ENCODE assay signal across 15 mouse cellular contexts in genomic region chr8:104359778-104360456, GRCm38 (mm10). TPM values are rescaled to one million over a fixed set of nuclear protein-coding genes. Genes with fewer than 3 reads are reported as not detected.
DNase-seq lines count a peak whose midpoint lies in the region; ATAC-seq and TF ChIP-seq lines count a peak whose summit lies in the region.
"Had no signal": no experiment of that assay in that cellular context is flagged by ENCODE, and none has a peak within 500 bp of the region (broad histone marks: within the 10 kb centered on the region; RNA-seq: fewer than 3 reads in every experiment).

No protein-coding gene starts in this region.

- peaks cover 8% of the 10 kb centered on the region; the same call in 1 of the 2 replicates for H3K36me3 ChIP-seq in forebrain, embryonic 12.5 days (replicated peaks)
- 0 out of 2 replicates have a peak, but pooled peaks cover 3% of the 10 kb centered on the region for H3K36me3 ChIP-seq in forebrain, embryonic 15.5 days
- H3K36me3 ChIP-seq in liver, embryonic 12.5 days = peaks cover 2% of the 10 kb centered on the region
- H3K36me3 ChIP-seq in thymus, adult 2 months (ENCODE audit: control insufficient read depth, insufficient read depth, low read length) = no peaks in the 10 kb centered on the region
- H3K36me3 ChIP-seq in forebrain, embryonic 13.5 days (ENCODE audit: poor library complexity, severe bottlenecking) = peaks cover 11% of the 10 kb centered on the region; the same call in 1 of the 2 replicates

- no peak for TF ChIP-seq POLR2A in thymus, adult 2 months (IDR thresholded peaks at IDR 0.05; ENCODE audit: control insufficient read depth, extremely low read depth, insufficient read depth, low read length, poor library complexity)

- H3K27ac ChIP-seq in forebrain, embryonic 12.5 days = 0 out of 2 replicates have a peak overlapping the region, but pooled peaks have one; percentile 3
- H3K27ac ChIP-seq in forebrain, embryonic 15.5 days (replicated peaks) = no peak overlapping the region
- H3K27ac ChIP-seq in liver, embryonic 12.5 days = no peak overlapping the region
- no peak overlapping the region for H3K27ac ChIP-seq in thymus, adult 2 months (ENCODE audit: control insufficient read depth, insufficient read depth, low read length)
- H3K27ac ChIP-seq in forebrain, embryonic 13.5 days = no peak overlapping the region
- H3K27ac ChIP-seq: lung, embryonic 15.5 days; stomach, embryonic 15.5 days had no signal

- H3K9ac ChIP-seq in forebrain, embryonic 12.5 days = no peak overlapping the region
- H3K9ac ChIP-seq in forebrain, embryonic 15.5 days (replicated peaks) = no peak overlapping the region
- H3K9ac ChIP-seq in liver, embryonic 12.5 days = no peak overlapping the region
- no peak overlapping the region for H3K9ac ChIP-seq in forebrain, embryonic 13.5 days
- H3K9ac ChIP-seq: lung, embryonic 15.5 days; stomach, embryonic 15.5 days had no signal

- peaks cover 10% of the 10 kb centered on the region for H3K4me1 ChIP-seq in forebrain, embryonic 12.5 days
- 0 out of 2 replicates have a peak, but pooled peaks cover 6% of the 10 kb centered on the region for H3K4me1 ChIP-seq in forebrain, embryonic 15.5 days
- H3K4me1 ChIP-seq in liver, embryonic 12.5 days = 0 out of 2 replicates have a peak, but pooled peaks cover 6% of the 10 kb centered on the region
- no peaks in the 10 kb centered on the region for H3K4me1 ChIP-seq in thymus, adult 2 months (replicated peaks; ENCODE audit: control insufficient read depth, insufficient read depth, low read length)
- H3K4me1 ChIP-seq in forebrain, embryonic 13.5 days = peaks cover 6% of the 10 kb centered on the region
- H3K4me1 ChIP-seq: lung, embryonic 15.5 days; stomach, embryonic 15.5 days had no signal

- no peak overlapping the region for H3K4me3 ChIP-seq in forebrain, embryonic 12.5 days (replicated peaks)
- no peak overlapping the region for H3K4me3 ChIP-seq in forebrain, embryonic 15.5 days
- H3K4me3 ChIP-seq in liver, embryonic 12.5 days = no peak overlapping the region
- no peak overlapping the region for H3K4me3 ChIP-seq in thymus, adult 2 months (ENCODE audit: control insufficient read depth, insufficient read depth, low read length)
- H3K4me3 ChIP-seq in forebrain, embryonic 13.5 days = no peak overlapping the region
- H3K4me3 ChIP-seq: lung, embryonic 15.5 days; stomach, embryonic 15.5 days had no signal

- TF ChIP-seq CTCF in thymus, adult 2 months (IDR thresholded peaks at IDR 0.05; ENCODE audit: borderline replicate concordance, control insufficient read depth, extremely low read depth, insufficient read depth, low read length, poor library complexity) = no peak

- no peak overlapping the region for H3K4me2 ChIP-seq in forebrain, embryonic 12.5 days
- H3K4me2 ChIP-seq in forebrain, embryonic 15.5 days (replicated peaks) = no peak overlapping the region
- no peak overlapping the region for H3K4me2 ChIP-seq in liver, embryonic 12.5 days
- no peak overlapping the region for H3K4me2 ChIP-seq in forebrain, embryonic 13.5 days
- H3K4me2 ChIP-seq: lung, embryonic 15.5 days; stomach, embryonic 15.5 days had no signal

- WGBS in forebrain, embryonic 12.5 days = 69% methylated on average over 15 of the region's 15 CpGs
- WGBS in forebrain, embryonic 15.5 days = 66% methylated on average over 15 of the region's 15 CpGs
- WGBS in liver, embryonic 12.5 days (ENCODE audit: insufficient replicate concordance) = 72% methylated on average over 15 of the region's 15 CpGs
- 95% methylated on average over 15 of the region's 15 CpGs for WGBS in thymus, adult 2 months
- 67% methylated on average over 15 of the region's 15 CpGs for WGBS in forebrain, embryonic 13.5 days

- no peaks in the 10 kb centered on the region for H3K9me3 ChIP-seq in forebrain, embryonic 12.5 days
- H3K9me3 ChIP-seq in forebrain, embryonic 15.5 days = no peaks in the 10 kb centered on the region
- H3K9me3 ChIP-seq in liver, embryonic 12.5 days (replicated peaks) = no peaks in the 10 kb centered on the region
- no peaks in the 10 kb centered on the region for H3K9me3 ChIP-seq in forebrain, embryonic 13.5 days (replicated peaks)
- H3K9me3 ChIP-seq: lung, embryonic 15.5 days; stomach, embryonic 15.5 days had no signal

- H3K27me3 ChIP-seq in forebrain, embryonic 12.5 days = no peaks in the 10 kb centered on the region
- H3K27me3 ChIP-seq in forebrain, embryonic 15.5 days = no peaks in the 10 kb centered on the region
- H3K27me3 ChIP-seq in liver, embryonic 12.5 days (replicated peaks) = no peaks in the 10 kb centered on the region
- H3K27me3 ChIP-seq in thymus, adult 2 months (ENCODE audit: control insufficient read depth, insufficient read depth, low read length) = no peaks in the 10 kb centered on the region
- H3K27me3 ChIP-seq in forebrain, embryonic 13.5 days = no peaks in the 10 kb centered on the region
- H3K27me3 ChIP-seq: lung, embryonic 15.5 days; stomach, embryonic 15.5 days had no signal

- peak; percentile 29 for DNase-seq in ZHBTc4 (ENCODE audit: low read depth, low spot score)
- peak; percentile 72 for DNase-seq in cerebellum, adult 9-10 months
- no peak for DNase-seq in thymus, adult 2 months
- DNase-seq in B cell, adult 2 months = no peak
- DNase-seq: adrenal gland, postnatal 25 days; gastrocnemius, postnatal 36 days; heart, postnatal 10 days; kidney, adult 8-10 months had no signal

- ATAC-seq in forebrain, embryonic 12.5 days (ENCODE audit: low FRiP score) = no peak
- no peak for ATAC-seq in forebrain, embryonic 15.5 days (replicated peaks)
- ATAC-seq in liver, embryonic 12.5 days = peak; percentile 52; the same call in 1 of the 2 replicates
- no peak for ATAC-seq in forebrain, embryonic 13.5 days
- ATAC-seq: midbrain, embryonic 16.5 days had no signal

RNA-seq across cellular contexts. Expression of gene Cmtm3, which starts 20.7 kb away (rescaled TPM):
- 51.3 and 59.9 TPM in 2 replicates for polyA plus RNA-seq in forebrain, embryonic 12.5 days (2016; fragmentation: Nextera tagmentation; extraction: Ambion mirVana)
- polyA plus RNA-seq in forebrain, embryonic 15.5 days (2015; fragmentation: Nextera tagmentation; extraction: Ambion mirVana) = 32.7 and 34.3 TPM in 2 replicates
- polyA plus RNA-seq in liver, embryonic 12.5 days (2016; fragmentation: Nextera tagmentation; extraction: Ambion mirVana) = 34.5 and 34.8 TPM in 2 replicates
- polyA plus RNA-seq in thymus, adult 2 months (2012; rRNA removed) = 63.4 and 76.3 TPM in 2 replicates
- 31.6 and 36.1 TPM in 2 replicates for polyA plus RNA-seq in forebrain, embryonic 13.5 days (2015; fragmentation: Nextera tagmentation; extraction: Ambion mirVana)

RNA-seq across cellular contexts. Expression of gene Cmtm4, which starts 35.7 kb away (rescaled TPM):
- 3.3 and 3.5 TPM in 2 replicates for polyA plus RNA-seq in forebrain, embryonic 12.5 days (2016; fragmentation: Nextera tagmentation; extraction: Ambion mirVana)
- 2.6 and 2.9 TPM in 2 replicates for polyA plus RNA-seq in forebrain, embryonic 15.5 days (2015; fragmentation: Nextera tagmentation; extraction: Ambion mirVana)
- polyA plus RNA-seq in liver, embryonic 12.5 days (2016; fragmentation: Nextera tagmentation; extraction: Ambion mirVana) = 0.67 and 0.68 TPM in 2 replicates
- 7.8 and 8.4 TPM in 2 replicates for polyA plus RNA-seq in thymus, adult 2 months (2012; rRNA removed)
- 2.6 TPM in 2 replicates for polyA plus RNA-seq in forebrain, embryonic 13.5 days (2015; fragmentation: Nextera tagmentation; extraction: Ambion mirVana)

RNA-seq across cellular contexts. Expression of gene Cmtm2b, which starts 37.9 kb away (rescaled TPM):
- polyA plus RNA-seq in forebrain, embryonic 12.5 days (2016; fragmentation: Nextera tagmentation; extraction: Ambion mirVana) = not detected in 2 replicates
- polyA plus RNA-seq in forebrain, embryonic 15.5 days (2015; fragmentation: Nextera tagmentation; extraction: Ambion mirVana) = not detected in 2 replicates
- not detected in 2 replicates for polyA plus RNA-seq in liver, embryonic 12.5 days (2016; fragmentation: Nextera tagmentation; extraction: Ambion mirVana)
- polyA plus RNA-seq in thymus, adult 2 months (2012; rRNA removed) = not detected in 2 replicates
- not detected in 2 replicates for polyA plus RNA-seq in forebrain, embryonic 13.5 days (2015; fragmentation: Nextera tagmentation; extraction: Ambion mirVana)
- polyA plus RNA-seq: lung, embryonic 15.5 days; midbrain, embryonic 16.5 days; stomach, embryonic 15.5 days had no signal

RNA-seq across cellular contexts. Expression of gene Gm11020, which starts 38.5 kb away (rescaled TPM):
- not detected in 2 replicates for polyA plus RNA-seq in forebrain, embryonic 12.5 days (2016; fragmentation: Nextera tagmentation; extraction: Ambion mirVana)
- not detected in 2 replicates for polyA plus RNA-seq in forebrain, embryonic 15.5 days (2015; fragmentation: Nextera tagmentation; extraction: Ambion mirVana)
- polyA plus RNA-seq in liver, embryonic 12.5 days (2016; fragmentation: Nextera tagmentation; extraction: Ambion mirVana) = not detected in 2 replicates
- polyA plus RNA-seq in thymus, adult 2 months (2012; rRNA removed) = not detected in 2 replicates
- not detected in 2 replicates for polyA plus RNA-seq in forebrain, embryonic 13.5 days (2015; fragmentation: Nextera tagmentation; extraction: Ambion mirVana)
- polyA plus RNA-seq: lung, embryonic 15.5 days; midbrain, embryonic 16.5 days; stomach, embryonic 15.5 days had no signal

RNA-seq across cellular contexts. Expression of gene Cmtm1, which starts 50.0 kb away (rescaled TPM):
- not detected in 2 replicates for polyA plus RNA-seq in forebrain, embryonic 12.5 days (2016; fragmentation: Nextera tagmentation; extraction: Ambion mirVana)
- polyA plus RNA-seq in forebrain, embryonic 15.5 days (2015; fragmentation: Nextera tagmentation; extraction: Ambion mirVana) = not detected in 2 replicates
- not detected in 2 replicates for polyA plus RNA-seq in liver, embryonic 12.5 days (2016; fragmentation: Nextera tagmentation; extraction: Ambion mirVana)
- polyA plus RNA-seq in thymus, adult 2 months (2012; rRNA removed) = not detected in 2 replicates
- polyA plus RNA-seq in forebrain, embryonic 13.5 days (2015; fragmentation: Nextera tagmentation; extraction: Ambion mirVana) = not detected in 2 replicates
- polyA plus RNA-seq: lung, embryonic 15.5 days; midbrain, embryonic 16.5 days; stomach, embryonic 15.5 days had no signal

Comparison
In these comparisons a context has a peak if more than half of its experiments do, and no peak if none do; other contexts are left out.
1. DNase-seq: peak in ZHBTc4 (single experiment) and cerebellum, adult 9-10 months (single experiment); none in thymus, adult 2 months (single experiment) and B cell, adult 2 months (0 of 2).